Comparison of ENCODE assay signal across 10 mouse cellular contexts in genomic region chr8:114593424-114594157, GRCm38 (mm10).
DNase-seq lines count a peak whose midpoint lies in the region; ATAC-seq and TF ChIP-seq lines count a peak whose summit lies in the region.
"Had no signal": no experiment of that assay in that cellular context is flagged by ENCODE, and none has a peak within 500 bp of the region (broad histone marks: within the 10 kb centered on the region; RNA-seq: fewer than 3 reads in every experiment).

No protein-coding gene starts in this region.

- no peak for DNase-seq in liver, embryonic 11.5 days (ENCODE audit: low spot score)
- DNase-seq in forebrain, embryonic 14.5 days (ENCODE audit: low spot score) = peak; percentile 62
- peak; percentile 29 for DNase-seq in retina, embryonic 14.5 days (ENCODE audit: low spot score)
- no peak for DNase-seq in heart, postnatal 10 days
- no peak for DNase-seq in adrenal gland, adult 8-10 months
- no peak for DNase-seq in lung, postnatal 0 days (ENCODE audit: low spot score)
- DNase-seq: lung, embryonic 14.5 days had no signal

- ATAC-seq in liver, embryonic 16.5 days (ENCODE audit: low read depth) = peak; percentile 27; the same call in 1 of the 2 replicates
- ATAC-seq in liver, embryonic 11.5 days (replicated peaks; ENCODE audit: low FRiP score) = no peak
- no peak for ATAC-seq in forebrain, embryonic 14.5 days
- peak; percentile 68 for ATAC-seq in kidney, embryonic 15.5 days (replicated peaks; ENCODE audit: low FRiP score)
- ATAC-seq in lung, postnatal 0 days = no peak
- ATAC-seq: CD4-positive, CD25-positive, alpha-beta regulatory T cell, adult 4 months had no signal

- no peak overlapping the region for H3K4me3 ChIP-seq in liver, embryonic 16.5 days (ENCODE audit: low read depth, low read length)
- no peak overlapping the region for H3K4me3 ChIP-seq in liver, embryonic 11.5 days (ENCODE audit: low read depth, low read length)
- no peak overlapping the region for H3K4me3 ChIP-seq in forebrain, embryonic 14.5 days (ENCODE audit: low read depth, low read length)
- H3K4me3 ChIP-seq in kidney, embryonic 15.5 days (replicated peaks) = no peak overlapping the region
- H3K4me3 ChIP-seq in lung, postnatal 0 days (ENCODE audit: low read depth, low read length) = no peak overlapping the region

- no peak overlapping the region; the same call in 1 of the 2 replicates for H3K27ac ChIP-seq in liver, embryonic 16.5 days (ENCODE audit: low read length)
- H3K27ac ChIP-seq in liver, embryonic 11.5 days (ENCODE audit: low read depth, low read length) = no peak overlapping the region
- H3K27ac ChIP-seq in forebrain, embryonic 14.5 days (ENCODE audit: low read depth, low read length) = no peak overlapping the region
- peak overlapping the region; percentile 48; the same call in 1 of the 2 replicates for H3K27ac ChIP-seq in kidney, embryonic 15.5 days
- no peak overlapping the region for H3K27ac ChIP-seq in lung, postnatal 0 days (ENCODE audit: low read length)

- H3K4me2 ChIP-seq in liver, embryonic 16.5 days (ENCODE audit: low read depth, low read length) = 0 out of 2 replicates have a peak overlapping the region, but pooled peaks have one; percentile 6
- no peak overlapping the region for H3K4me2 ChIP-seq in liver, embryonic 11.5 days
- H3K4me2 ChIP-seq in forebrain, embryonic 14.5 days (ENCODE audit: low read length) = peak overlapping the region; percentile 23
- H3K4me2 ChIP-seq in kidney, embryonic 15.5 days = peak overlapping the region; percentile 35
- H3K4me2 ChIP-seq in lung, postnatal 0 days (replicated peaks; ENCODE audit: low read depth, low read length) = no peak overlapping the region
- H3K4me2 ChIP-seq: lung, embryonic 14.5 days had no signal

- H3K9me3 ChIP-seq in liver, embryonic 16.5 days (replicated peaks; ENCODE audit: control insufficient read depth, low read length) = no peaks in the 10 kb centered on the region
- H3K9me3 ChIP-seq in liver, embryonic 11.5 days (ENCODE audit: control insufficient read depth, low read length) = no peaks in the 10 kb centered on the region
- H3K9me3 ChIP-seq in forebrain, embryonic 14.5 days (replicated peaks; ENCODE audit: control insufficient read depth, low read length) = no peaks in the 10 kb centered on the region; the same call in 1 of the 2 replicates
- no peaks in the 10 kb centered on the region for H3K9me3 ChIP-seq in kidney, embryonic 15.5 days (replicated peaks)
- H3K9me3 ChIP-seq in lung, postnatal 0 days (ENCODE audit: low read length) = no peaks in the 10 kb centered on the region

- no peak overlapping the region for H3K9ac ChIP-seq in liver, embryonic 16.5 days (ENCODE audit: low read depth, low read length)
- no peak overlapping the region for H3K9ac ChIP-seq in liver, embryonic 11.5 days (ENCODE audit: low read depth, low read length)
- H3K9ac ChIP-seq in forebrain, embryonic 14.5 days (ENCODE audit: low read length) = peak overlapping the region; percentile 21; the same call in 1 of the 2 replicates
- no peak overlapping the region for H3K9ac ChIP-seq in kidney, embryonic 15.5 days
- H3K9ac ChIP-seq in lung, postnatal 0 days (replicated peaks; ENCODE audit: low read depth) = no peak overlapping the region
- H3K9ac ChIP-seq: lung, embryonic 14.5 days had no signal

- H3K4me1 ChIP-seq in liver, embryonic 16.5 days (ENCODE audit: control insufficient read depth, low read depth, low read length) = peaks cover 7% of the 10 kb centered on the region
- no peaks in the 10 kb centered on the region for H3K4me1 ChIP-seq in liver, embryonic 11.5 days (replicated peaks; ENCODE audit: control insufficient read depth, insufficient read depth, low read length)
- H3K4me1 ChIP-seq in forebrain, embryonic 14.5 days (ENCODE audit: control insufficient read depth, insufficient read depth, low read length) = peaks cover 22% of the 10 kb centered on the region
- peaks cover 23% of the 10 kb centered on the region for H3K4me1 ChIP-seq in kidney, embryonic 15.5 days
- no peaks in the 10 kb centered on the region for H3K4me1 ChIP-seq in lung, postnatal 0 days (ENCODE audit: insufficient read depth, low read depth, low read length)

- WGBS in liver, embryonic 16.5 days (ENCODE audit: insufficient replicate concordance) = 53% methylated on average over 19 of the region's 19 CpGs
- WGBS in liver, embryonic 11.5 days = 59% methylated on average over 19 of the region's 19 CpGs
- 18% methylated on average over 19 of the region's 19 CpGs for WGBS in forebrain, embryonic 14.5 days
- WGBS in kidney, embryonic 15.5 days = 54% methylated on average over 19 of the region's 19 CpGs
- WGBS in lung, postnatal 0 days = 78% methylated on average over 19 of the region's 19 CpGs

- no peak for TF ChIP-seq EP300 in lung, postnatal 0 days (IDR thresholded peaks at IDR 0.05)

- no peaks in the 10 kb centered on the region for H3K36me3 ChIP-seq in liver, embryonic 16.5 days (ENCODE audit: control insufficient read depth, insufficient read depth)
- no peaks in the 10 kb centered on the region for H3K36me3 ChIP-seq in liver, embryonic 11.5 days (ENCODE audit: control insufficient read depth, insufficient read depth, low read length)
- no peaks in the 10 kb centered on the region for H3K36me3 ChIP-seq in forebrain, embryonic 14.5 days (ENCODE audit: control insufficient read depth, insufficient read depth, low read length)
- H3K36me3 ChIP-seq in kidney, embryonic 15.5 days = no peaks in the 10 kb centered on the region
- no peaks in the 10 kb centered on the region for H3K36me3 ChIP-seq in lung, postnatal 0 days (ENCODE audit: insufficient read depth, low read length)

- no peaks in the 10 kb centered on the region for H3K27me3 ChIP-seq in liver, embryonic 16.5 days (ENCODE audit: control insufficient read depth, insufficient read depth, low read depth, low read length)
- no peaks in the 10 kb centered on the region for H3K27me3 ChIP-seq in liver, embryonic 11.5 days (replicated peaks; ENCODE audit: control insufficient read depth, insufficient read depth, low read length)
- H3K27me3 ChIP-seq in forebrain, embryonic 14.5 days (replicated peaks; ENCODE audit: control insufficient read depth, insufficient read depth, low read length) = no peaks in the 10 kb centered on the region
- H3K27me3 ChIP-seq in kidney, embryonic 15.5 days = 0 out of 2 replicates have a peak, but pooled peaks cover 2% of the 10 kb centered on the region
- H3K27me3 ChIP-seq in lung, postnatal 0 days (replicated peaks; ENCODE audit: insufficient read depth, low read length) = no peaks in the 10 kb centered on the region

- intact Hi-C loops in heart, postnatal 10 days (cut with DNase I) = no loop called here

- no peak for TF ChIP-seq CTCF in lung, postnatal 0 days (IDR thresholded peaks at IDR 0.05)

Comparison
In these comparisons a context has a peak if more than half of its experiments do, and no peak if none do; other contexts are left out.
1. ATAC-seq: peak in liver, embryonic 16.5 days (single experiment) and kidney, embryonic 15.5 days (single experiment); none in liver, embryonic 11.5 days (single experiment), forebrain, embryonic 14.5 days (single experiment) and lung, postnatal 0 days (single experiment).
2. H3K4me2 ChIP-seq: peak in liver, embryonic 16.5 days (single experiment), forebrain, embryonic 14.5 days (single experiment) and kidney, embryonic 15.5 days (single experiment); none in liver, embryonic 11.5 days (single experiment) and lung, postnatal 0 days (single experiment).
3. DNase-seq: peak in forebrain, embryonic 14.5 days (single experiment) and retina, embryonic 14.5 days (single experiment); none in liver, embryonic 11.5 days (single experiment), heart, postnatal 10 days (0 of 2), adrenal gland, adult 8-10 months (single experiment) and lung, postnatal 0 days (single experiment).